Comparison of ENCODE assay signal across 30 mouse cellular contexts in genomic region chr9:106261491-106261890, GRCm38 (mm10). TPM values are rescaled to one million over a fixed set of nuclear protein-coding genes. Genes with fewer than 3 reads are reported as not detected.
DNase-seq lines count a peak whose midpoint lies in the region; ATAC-seq and TF ChIP-seq lines count a peak whose summit lies in the region.
"Had no signal": no experiment of that assay in that cellular context is flagged by ENCODE, and none has a peak within 500 bp of the region (broad histone marks: within the 10 kb centered on the region; RNA-seq: fewer than 3 reads in every experiment).

No protein-coding gene starts in this region.

- no peaks in the 10 kb centered on the region for H3K9me3 ChIP-seq in liver, embryonic 11.5 days (ENCODE audit: control insufficient read depth, low read length)
- H3K9me3 ChIP-seq in midbrain, embryonic 11.5 days (ENCODE audit: control insufficient read depth, low read length), result no peaks in the 10 kb centered on the region
- H3K9me3 ChIP-seq in midbrain, postnatal 0 days (ENCODE audit: low read length), result no peaks in the 10 kb centered on the region
- H3K9me3 ChIP-seq in forebrain, embryonic 13.5 days (replicated peaks), result no peaks in the 10 kb centered on the region
- H3K9me3 ChIP-seq: forebrain, embryonic 10.5 days; G1E; heart, embryonic 12.5 days; heart, embryonic 15.5 days; hindbrain, embryonic 10.5 days; hindbrain, embryonic 13.5 days had no signal

- no peak overlapping the region for H3K4me2 ChIP-seq in liver, embryonic 11.5 days
- no peak overlapping the region for H3K4me2 ChIP-seq in midbrain, embryonic 11.5 days
- no peak overlapping the region for H3K4me2 ChIP-seq in midbrain, postnatal 0 days (ENCODE audit: low read depth, low read length, poor library complexity, severe bottlenecking)
- H3K4me2 ChIP-seq in forebrain, embryonic 13.5 days, result no peak overlapping the region
- H3K4me2 ChIP-seq: heart, embryonic 12.5 days; heart, embryonic 15.5 days; hindbrain, embryonic 13.5 days had no signal

- H3K27ac ChIP-seq in liver, adult 2 months (replicated peaks; ENCODE audit: insufficient read depth, low read depth, low read length), result peak overlapping the region; percentile 84
- no peak overlapping the region for H3K27ac ChIP-seq in liver, embryonic 11.5 days (ENCODE audit: low read depth, low read length)
- H3K27ac ChIP-seq in midbrain, embryonic 11.5 days (ENCODE audit: low read depth, low read length), result no peak overlapping the region
- H3K27ac ChIP-seq in midbrain, postnatal 0 days (ENCODE audit: low read depth, low read length), result no peak overlapping the region
- H3K27ac ChIP-seq in macrophage, result peak overlapping the region; percentile 19; the same call in 1 of the 2 replicates
- no peak overlapping the region for H3K27ac ChIP-seq in layer of hippocampus, adult 2 months
- no peak overlapping the region for H3K27ac ChIP-seq in left cerebral cortex, adult 2 months
- no peak overlapping the region for H3K27ac ChIP-seq in forebrain, embryonic 13.5 days
- H3K27ac ChIP-seq: forebrain, embryonic 10.5 days; gastrocnemius, adult 2 months; heart, embryonic 15.5 days; hindbrain, embryonic 10.5 days; hindbrain, embryonic 13.5 days had no signal

- H3K4me1 ChIP-seq in liver, adult 2 months (ENCODE audit: control insufficient read depth, insufficient read depth, low read length), result peaks cover 31% of the 10 kb centered on the region
- H3K4me1 ChIP-seq in liver, embryonic 11.5 days (replicated peaks; ENCODE audit: control insufficient read depth, insufficient read depth, low read length), result no peaks in the 10 kb centered on the region
- no peaks in the 10 kb centered on the region for H3K4me1 ChIP-seq in midbrain, embryonic 11.5 days (ENCODE audit: control insufficient read depth, insufficient read depth, low read length)
- no peaks in the 10 kb centered on the region for H3K4me1 ChIP-seq in midbrain, postnatal 0 days (ENCODE audit: insufficient read depth, low read length)
- no peaks in the 10 kb centered on the region for H3K4me1 ChIP-seq in forebrain, embryonic 13.5 days
- H3K4me1 ChIP-seq: heart, embryonic 12.5 days; heart, embryonic 15.5 days; hindbrain, embryonic 10.5 days; hindbrain, embryonic 13.5 days had no signal

- no peak overlapping the region for H3K4me3 ChIP-seq in liver, adult 2 months (ENCODE audit: insufficient read depth, low read depth, low read length)
- H3K4me3 ChIP-seq in liver, embryonic 11.5 days (ENCODE audit: low read depth, low read length), result no peak overlapping the region
- H3K4me3 ChIP-seq in midbrain, embryonic 11.5 days (ENCODE audit: low read depth, low read length), result no peak overlapping the region
- no peak overlapping the region for H3K4me3 ChIP-seq in midbrain, postnatal 0 days (ENCODE audit: low read depth, low read length)
- H3K4me3 ChIP-seq in macrophage (ENCODE audit: inconsistent target), result no peak overlapping the region
- H3K4me3 ChIP-seq in layer of hippocampus, adult 2 months, result no peak overlapping the region
- H3K4me3 ChIP-seq in left cerebral cortex, adult 2 months, result no peak overlapping the region
- no peak overlapping the region for H3K4me3 ChIP-seq in forebrain, embryonic 13.5 days
- H3K4me3 ChIP-seq: forebrain, embryonic 10.5 days; gastrocnemius, adult 2 months; heart, embryonic 12.5 days; heart, embryonic 15.5 days; hindbrain, embryonic 10.5 days; hindbrain, embryonic 13.5 days had no signal

- WGBS in liver, adult 2 months, result 21% methylated on average over 3 of the region's 3 CpGs
- WGBS in liver, embryonic 11.5 days, result 73% methylated on average over 3 of the region's 3 CpGs
- 71% methylated on average over 3 of the region's 3 CpGs for WGBS in midbrain, embryonic 11.5 days
- WGBS in midbrain, postnatal 0 days, result 83% methylated on average over 3 of the region's 3 CpGs
- WGBS in macrophage (ENCODE audit: missing documents), result 82% methylated on average over 3 of the region's 3 CpGs
- 79% methylated on average over 3 of the region's 3 CpGs for WGBS in forebrain, embryonic 13.5 days

- H3K36me3 ChIP-seq in liver, adult 2 months (ENCODE audit: control insufficient read depth, insufficient read depth, low read length), result no peaks in the 10 kb centered on the region
- H3K36me3 ChIP-seq in liver, embryonic 11.5 days (ENCODE audit: control insufficient read depth, insufficient read depth, low read length), result no peaks in the 10 kb centered on the region
- H3K36me3 ChIP-seq in midbrain, embryonic 11.5 days (ENCODE audit: control insufficient read depth, insufficient read depth, low read length), result no peaks in the 10 kb centered on the region
- no peaks in the 10 kb centered on the region for H3K36me3 ChIP-seq in midbrain, postnatal 0 days (ENCODE audit: insufficient read depth, low read length)
- H3K36me3 ChIP-seq in macrophage (ENCODE audit: inconsistent target), result no peaks in the 10 kb centered on the region
- no peaks in the 10 kb centered on the region for H3K36me3 ChIP-seq in forebrain, embryonic 13.5 days (ENCODE audit: poor library complexity, severe bottlenecking)
- H3K36me3 ChIP-seq: forebrain, embryonic 10.5 days; G1E; heart, embryonic 12.5 days; heart, embryonic 15.5 days; hindbrain, embryonic 10.5 days; hindbrain, embryonic 13.5 days had no signal

- ATAC-seq in liver, embryonic 11.5 days (replicated peaks; ENCODE audit: low FRiP score), result no peak
- no peak for ATAC-seq in midbrain, embryonic 11.5 days (ENCODE audit: low FRiP score)
- no peak for ATAC-seq in midbrain, postnatal 0 days (ENCODE audit: low FRiP score)
- ATAC-seq in forebrain, embryonic 13.5 days, result no peak
- ATAC-seq: forebrain, embryonic 14.5 days; forebrain, postnatal 0 days; hindbrain, embryonic 16.5 days; Patski had no signal

- no peaks in the 10 kb centered on the region for H3K79me2 ChIP-seq in liver, adult 2 months (ENCODE audit: control insufficient read depth, insufficient read depth, low read length)
- H3K79me2 ChIP-seq in macrophage (ENCODE audit: inconsistent target), result no peaks in the 10 kb centered on the region

- DNase-seq in liver, adult 2 months (ENCODE audit: extremely low read depth, low read depth, low spot score), result peak; percentile 70
- DNase-seq in liver, embryonic 11.5 days (ENCODE audit: low spot score), result no peak
- peak; percentile 61 for DNase-seq in midbrain, embryonic 11.5 days (ENCODE audit: low spot score, missing footprints)
- DNase-seq in midbrain, postnatal 0 days (ENCODE audit: low spot score), result no peak
- DNase-seq in layer of hippocampus, adult 2 months (ENCODE audit: low spot score in 2 of 2), result no peak
- DNase-seq in left cerebral cortex, adult 2 months (ENCODE audit: extremely low spot score in 1 of 2, low spot score in 2 of 2), result no peak
- DNase-seq: adrenal gland, adult 2 months; adrenal gland, postnatal 14 days; cerebellum, adult 11-12 months; cerebellum, adult 8-10 months; cerebellum, postnatal 10 days; cerebellum, postnatal 36 days; forebrain, postnatal 0 days; gastrocnemius, adult 2 months; gastrocnemius, postnatal 14 days; heart, adult 18-20 months; heart, postnatal 10 days; heart, postnatal 36 days had no signal

- intact Hi-C loops in left cerebral cortex, adult 2 months (cut with DNase I), result no loop called here

- TF ChIP-seq CTCF in liver, adult 2 months (IDR thresholded peaks at IDR 0.05; ENCODE audit: low read depth, low read length), result no peak
- no peak for TF ChIP-seq CTCF in midbrain, postnatal 0 days (IDR thresholded peaks at IDR 0.05)
- no peak for TF ChIP-seq CTCF in layer of hippocampus, adult 2 months (conservative IDR thresholded peaks at IDR 0.05)
- no peak for TF ChIP-seq CTCF in left cerebral cortex, adult 2 months (IDR thresholded peaks at IDR 0.05)

- TF ChIP-seq POLR2A in liver, adult 2 months (IDR thresholded peaks at IDR 0.05; ENCODE audit: extremely low read depth, insufficient read depth, low read length), result no peak

- no peak overlapping the region for H3K9ac ChIP-seq in liver, adult 2 months (ENCODE audit: low read depth, low read length)
- H3K9ac ChIP-seq in liver, embryonic 11.5 days (ENCODE audit: low read depth, low read length), result no peak overlapping the region
- no peak overlapping the region for H3K9ac ChIP-seq in midbrain, embryonic 11.5 days (ENCODE audit: low read length)
- no peak overlapping the region for H3K9ac ChIP-seq in midbrain, postnatal 0 days (replicated peaks; ENCODE audit: low read length, poor library complexity, severe bottlenecking)
- H3K9ac ChIP-seq in forebrain, embryonic 13.5 days, result no peak overlapping the region
- H3K9ac ChIP-seq: forebrain, postnatal 0 days; heart, embryonic 12.5 days; heart, embryonic 15.5 days; hindbrain, embryonic 13.5 days had no signal

- no peaks in the 10 kb centered on the region for H3K27me3 ChIP-seq in liver, adult 2 months (ENCODE audit: control insufficient read depth, insufficient read depth, low read length)
- no peaks in the 10 kb centered on the region for H3K27me3 ChIP-seq in liver, embryonic 11.5 days (replicated peaks; ENCODE audit: control insufficient read depth, insufficient read depth, low read length)
- H3K27me3 ChIP-seq in midbrain, embryonic 11.5 days (ENCODE audit: control insufficient read depth, insufficient read depth, low read length), result no peaks in the 10 kb centered on the region
- no peaks in the 10 kb centered on the region for H3K27me3 ChIP-seq in midbrain, postnatal 0 days (ENCODE audit: insufficient read depth, low read length)
- no peaks in the 10 kb centered on the region for H3K27me3 ChIP-seq in forebrain, embryonic 13.5 days
- H3K27me3 ChIP-seq: heart, embryonic 12.5 days; heart, embryonic 15.5 days; hindbrain, embryonic 13.5 days; Patski had no signal

RNA-seq across cellular contexts. Expression of gene Alas1, which starts 13.0 kb away (rescaled TPM):
- 270 and 285 TPM in 2 replicates for total RNA-seq in liver, adult 2 months (2014; rRNA removed)
- 530 and 649 TPM in 2 replicates for polyA plus RNA-seq in liver, adult 2 months (2012; rRNA removed)
- 57.4 and 67.9 TPM in 2 replicates for polyA plus RNA-seq in liver, embryonic 11.5 days (2014; fragmentation: Nextera tagmentation; extraction: Ambion mirVana)
- 91.0 and 91.4 TPM in 2 replicates for polyA plus RNA-seq in midbrain, embryonic 11.5 days (2014; fragmentation: Nextera tagmentation; extraction: Ambion mirVana)
- 51.5 and 76.1 TPM in 2 replicates for total RNA-seq in midbrain, postnatal 0 days (2014; rRNA removed)
- 84.4 and 86.8 TPM in 2 replicates for polyA plus RNA-seq in midbrain, postnatal 0 days (2015; fragmentation: Nextera tagmentation; extraction: Ambion mirVana)
- 100 to 1,000 TPM in 8 of 26 experiments, 10 to 100 TPM in 18; 27.9 to 189 (median 89.2) TPM for total RNA-seq in macrophage (2018; cell fraction: chromatin; rRNA removed)
- total RNA-seq in macrophage (2018; cell fraction: cytosol; rRNA removed), result 100 to 1,000 TPM; 113 to 192 (median 160) TPM
- total RNA-seq in macrophage (2018; cell fraction: nucleus; rRNA removed), result 100 to 1,000 TPM in 15 of 26 experiments, 10 to 100 TPM in 11; 46.5 to 175 (median 103) TPM
- polyA plus RNA-seq in macrophage (2018), result 173 to 195 TPM (median 183 TPM) in 3 replicates
- 100 to 1,000 TPM; 149 to 154 TPM for total RNA-seq in layer of hippocampus, adult 2 months (2021)
- 100 to 1,000 TPM; 138 to 140 TPM for total RNA-seq in left cerebral cortex, adult 2 months (2021)
- polyA plus RNA-seq in forebrain, embryonic 13.5 days (2015; fragmentation: Nextera tagmentation; extraction: Ambion mirVana), result 86.8 and 87.7 TPM in 2 replicates

RNA-seq across cellular contexts. Expression of gene Poc1a, which starts 19.4 kb away (rescaled TPM):
- 1.8 and 3.2 TPM in 2 replicates for total RNA-seq in liver, adult 2 months (2014; rRNA removed)
- 3.1 and 3.9 TPM in 2 replicates for polyA plus RNA-seq in liver, adult 2 months (2012; rRNA removed)
- 36.6 and 39.0 TPM in 2 replicates for polyA plus RNA-seq in liver, embryonic 11.5 days (2014; fragmentation: Nextera tagmentation; extraction: Ambion mirVana)
- polyA plus RNA-seq in midbrain, embryonic 11.5 days (2014; fragmentation: Nextera tagmentation; extraction: Ambion mirVana), result 29.4 and 30.9 TPM in 2 replicates
- 6.5 and 8.7 TPM in 2 replicates for total RNA-seq in midbrain, postnatal 0 days (2014; rRNA removed)
- 9.8 and 11.7 TPM in 2 replicates for polyA plus RNA-seq in midbrain, postnatal 0 days (2015; fragmentation: Nextera tagmentation; extraction: Ambion mirVana)
- 1 to 10 TPM; 1.9 to 9.1 (median 4.5) TPM for total RNA-seq in macrophage (2018; cell fraction: chromatin; rRNA removed)
- 1 to 10 TPM; 2.2 to 5.2 (median 3.6) TPM for total RNA-seq in macrophage (2018; cell fraction: cytosol; rRNA removed)
- total RNA-seq in macrophage (2018; cell fraction: nucleus; rRNA removed), result 1 to 10 TPM; 1.0 to 5.8 (median 2.6) TPM
- 2.7 to 6.4 TPM (median 3.5 TPM) in 3 replicates for polyA plus RNA-seq in macrophage (2018)
- total RNA-seq in layer of hippocampus, adult 2 months (2021), result 10 to 100 TPM in 1 of 2 experiments, 1 to 10 TPM in 1; 8.6 to 14.5 TPM
- 10 to 100 TPM; 18.6 to 19.6 TPM for total RNA-seq in left cerebral cortex, adult 2 months (2021)
- 17.7 and 21.6 TPM in 2 replicates for polyA plus RNA-seq in forebrain, embryonic 13.5 days (2015; fragmentation: Nextera tagmentation; extraction: Ambion mirVana)

RNA-seq across cellular contexts. Expression of gene Tlr9, which starts 39.1 kb away (rescaled TPM):
- total RNA-seq in liver, adult 2 months (2014; rRNA removed), result 0.18 and 0.27 TPM in 2 replicates
- 0.37 and 0.61 TPM in 2 replicates for polyA plus RNA-seq in liver, adult 2 months (2012; rRNA removed)
- polyA plus RNA-seq in liver, embryonic 11.5 days (2014; fragmentation: Nextera tagmentation; extraction: Ambion mirVana), result not detected in 2 replicates
- polyA plus RNA-seq in midbrain, embryonic 11.5 days (2014; fragmentation: Nextera tagmentation; extraction: Ambion mirVana), result 0.15 TPM in 1 of 2 replicates, not detected in the other
- 0.49 and 0.85 TPM in 2 replicates for total RNA-seq in midbrain, postnatal 0 days (2014; rRNA removed)
- 0.07 and 0.16 TPM in 2 replicates for polyA plus RNA-seq in midbrain, postnatal 0 days (2015; fragmentation: Nextera tagmentation; extraction: Ambion mirVana)
- 10 to 100 TPM in 14 of 26 experiments, 1 to 10 TPM in 12; 1.1 to 44.1 (median 13.9) TPM for total RNA-seq in macrophage (2018; cell fraction: chromatin; rRNA removed)
- total RNA-seq in macrophage (2018; cell fraction: cytosol; rRNA removed), result 100 to 1,000 TPM in 9 of 26 experiments, 10 to 100 TPM in 17; 16.2 to 215 (median 57.2) TPM
- total RNA-seq in macrophage (2018; cell fraction: nucleus; rRNA removed), result 100 to 1,000 TPM in 13 of 26 experiments, 10 to 100 TPM in 13; 10.9 to 317 (median 79.4) TPM
- polyA plus RNA-seq in macrophage (2018), result 9.3 to 44.3 TPM (median 27.8 TPM) in 3 replicates
- total RNA-seq in layer of hippocampus, adult 2 months (2021), result 1 to 10 TPM; 1.4 to 1.5 TPM
- total RNA-seq in left cerebral cortex, adult 2 months (2021), result 1 to 10 TPM in 1 of 2 experiments, under 1 TPM in 1; 0.82 to 1.1 TPM
- polyA plus RNA-seq in forebrain, embryonic 13.5 days (2015; fragmentation: Nextera tagmentation; extraction: Ambion mirVana), result not detected in 2 replicates
- polyA plus RNA-seq: embryonic facial prominence, embryonic 11.5 days; forebrain, embryonic 10.5 days; forebrain, embryonic 14.5 days; G1E; heart, embryonic 12.5 days; hindbrain, embryonic 10.5 days had no signal

RNA-seq across cellular contexts. Expression of gene Twf2, which starts 58.6 kb away (rescaled TPM):
- 4.9 and 6.2 TPM in 2 replicates for total RNA-seq in liver, adult 2 months (2014; rRNA removed)
- polyA plus RNA-seq in liver, adult 2 months (2012; rRNA removed), result 4.5 and 4.7 TPM in 2 replicates
- 58.4 and 61.1 TPM in 2 replicates for polyA plus RNA-seq in liver, embryonic 11.5 days (2014; fragmentation: Nextera tagmentation; extraction: Ambion mirVana)
- 55.6 and 61.4 TPM in 2 replicates for polyA plus RNA-seq in midbrain, embryonic 11.5 days (2014; fragmentation: Nextera tagmentation; extraction: Ambion mirVana)
- 60.1 and 78.3 TPM in 2 replicates for total RNA-seq in midbrain, postnatal 0 days (2014; rRNA removed)
- polyA plus RNA-seq in midbrain, postnatal 0 days (2015; fragmentation: Nextera tagmentation; extraction: Ambion mirVana), result 41.6 and 47.4 TPM in 2 replicates
- 10 to 100 TPM in 21 of 26 experiments, 1 to 10 TPM in 5; 4.4 to 82.2 (median 27.6) TPM for total RNA-seq in macrophage (2018; cell fraction: chromatin; rRNA removed)
- 100 to 1,000 TPM in 6 of 26 experiments, 10 to 100 TPM in 20; 38.6 to 130 (median 74.2) TPM for total RNA-seq in macrophage (2018; cell fraction: cytosol; rRNA removed)
- 10 to 100 TPM; 12.8 to 76.0 (median 32.1) TPM for total RNA-seq in macrophage (2018; cell fraction: nucleus; rRNA removed)
- 37.5 to 79.0 TPM (median 76.6 TPM) in 3 replicates for polyA plus RNA-seq in macrophage (2018)
- total RNA-seq in layer of hippocampus, adult 2 months (2021), result 10 to 100 TPM; 52.4 to 58.9 TPM
- 10 to 100 TPM; 60.3 to 61.1 TPM for total RNA-seq in left cerebral cortex, adult 2 months (2021)
- 48.0 and 51.7 TPM in 2 replicates for polyA plus RNA-seq in forebrain, embryonic 13.5 days (2015; fragmentation: Nextera tagmentation; extraction: Ambion mirVana)

Comparison
In these comparisons a context has a peak if more than half of its experiments do, and no peak if none do; other contexts are left out.
1. DNase-seq: peak in liver, adult 2 months (single experiment) and midbrain, embryonic 11.5 days (single experiment); none in liver, embryonic 11.5 days (single experiment), midbrain, postnatal 0 days (single experiment), layer of hippocampus, adult 2 months (0 of 2) and left cerebral cortex, adult 2 months (0 of 2).
2. H3K27ac ChIP-seq: peak in liver, adult 2 months (single experiment) and macrophage (single experiment); none in liver, embryonic 11.5 days (single experiment), midbrain, embryonic 11.5 days (single experiment), midbrain, postnatal 0 days (single experiment), layer of hippocampus, adult 2 months (single experiment), left cerebral cortex, adult 2 months (single experiment) and forebrain, embryonic 13.5 days (single experiment).